Mouse (Mus musculus) NIH3T3 (cell line): Measurements from ENCODE around the gene Gga3.

Experiments
- DNase-seq: peaks from one replicate; pipeline ENCODE4 v3.0.0-alpha.2; 2012; ENCODE audit warnings: low read depth

Gene Gga3

DNA sequence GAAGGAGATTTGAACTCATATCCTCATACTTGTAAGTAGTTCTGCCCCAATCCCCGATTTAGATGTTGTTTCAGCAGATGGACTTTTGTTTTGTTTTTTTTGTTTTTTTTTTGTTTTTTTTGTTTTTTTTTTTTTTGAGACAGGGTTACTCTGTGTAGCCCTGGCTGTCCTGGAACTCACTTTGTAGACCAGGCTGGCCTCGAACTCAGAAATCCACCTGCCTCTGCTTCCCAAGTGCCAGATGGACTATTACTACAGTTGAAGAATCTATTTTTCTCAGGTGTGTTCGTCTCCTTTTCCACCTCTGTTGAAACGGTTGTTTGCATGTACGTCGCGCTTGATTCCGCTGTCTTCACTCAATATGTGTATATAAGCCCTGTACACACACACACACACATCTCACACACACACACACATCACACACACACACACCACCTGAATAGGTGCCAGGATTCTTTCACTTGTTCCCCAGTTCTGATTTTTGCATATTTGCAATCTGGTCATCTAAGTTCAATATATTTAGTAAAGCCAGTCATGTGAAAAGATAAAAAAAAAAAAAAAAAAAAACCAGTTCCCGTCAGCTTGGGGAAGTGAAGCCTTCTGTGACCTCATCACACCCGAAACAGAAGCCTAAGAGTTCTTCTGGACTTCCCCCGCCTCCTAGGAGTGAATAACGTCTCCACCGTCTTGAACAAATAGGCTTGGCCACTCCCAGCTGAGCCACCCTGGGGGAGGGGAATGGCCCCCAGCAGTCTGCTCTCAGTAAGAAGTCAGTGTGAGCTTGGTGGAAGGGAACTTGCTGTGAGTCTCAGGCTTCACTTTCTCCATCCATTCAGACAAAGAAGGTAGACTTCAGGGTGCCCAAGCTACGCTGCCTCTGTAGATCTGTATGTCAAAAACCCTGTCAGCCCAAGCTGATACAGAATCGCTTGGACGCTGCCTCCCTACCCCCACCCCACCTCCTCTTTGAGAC is 27.0 kb upstream of the Gga3 start:
- DNase-seq: peak; percentile 84

DNA sequence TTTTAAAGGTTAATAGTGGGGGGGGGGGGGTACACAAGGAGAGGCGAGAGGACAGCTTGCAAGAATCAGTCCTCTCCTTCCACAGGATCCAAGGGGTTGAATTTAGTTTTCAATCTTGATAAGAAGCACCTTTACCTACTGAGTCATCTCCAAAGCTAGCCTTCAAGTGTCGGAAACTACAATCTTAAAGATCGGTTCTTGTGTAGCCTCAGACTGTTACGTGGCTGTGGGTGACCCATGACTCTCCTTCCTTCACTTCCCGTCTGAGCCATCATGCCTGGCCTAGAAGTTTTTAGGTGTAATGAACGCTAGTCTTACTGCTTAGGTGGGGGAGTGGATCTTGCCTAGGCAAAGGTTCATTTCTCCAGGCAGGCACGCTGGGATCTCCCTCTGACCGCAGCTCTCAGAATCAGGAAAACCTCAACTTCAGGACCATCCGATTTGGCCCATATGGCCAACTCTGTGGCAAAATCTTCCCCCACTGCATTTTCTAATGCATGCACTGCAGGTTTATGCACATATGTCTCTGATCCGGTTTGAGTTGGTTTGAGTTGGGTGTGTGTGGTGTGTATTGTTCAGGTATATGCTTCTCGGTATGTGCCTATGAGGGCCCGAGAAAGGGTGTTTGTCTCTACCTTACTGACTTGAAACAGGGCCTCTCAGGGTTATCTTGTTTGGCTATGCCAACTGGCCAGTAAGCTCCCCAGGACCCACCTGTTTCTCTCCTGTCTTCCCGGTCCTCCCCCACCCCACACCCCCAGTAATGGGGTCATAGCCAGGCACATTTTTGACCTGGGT is 26.1 kb upstream of the Gga3 start:
- no peak for DNase-seq

DNA sequence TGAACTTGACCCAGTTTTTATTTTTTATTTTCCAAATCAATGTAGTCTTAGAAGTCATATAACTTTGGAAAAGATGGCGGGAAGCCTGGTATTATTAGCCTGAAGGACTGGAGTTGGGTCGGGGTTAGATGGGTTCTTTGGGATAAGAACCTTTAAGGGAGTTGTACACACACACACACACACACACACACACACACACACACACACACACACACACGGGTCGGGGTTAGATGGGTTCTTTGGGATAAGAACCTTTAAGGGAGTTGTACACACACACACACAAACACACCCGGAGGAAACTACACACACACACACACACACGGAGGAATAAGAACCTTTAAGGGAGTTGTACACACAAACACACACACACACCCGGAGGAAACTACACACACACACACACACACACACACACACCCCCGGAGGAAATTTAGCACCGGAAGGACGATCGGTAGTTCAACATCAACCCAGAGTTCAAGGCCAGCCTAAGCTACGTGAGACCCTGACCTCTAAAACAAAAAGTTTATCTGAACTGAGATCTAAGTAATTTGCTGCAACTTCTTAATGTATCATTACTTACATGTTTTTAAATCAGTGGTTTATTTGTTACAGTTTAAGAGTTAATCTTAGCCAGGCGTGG is 24.7 kb upstream of the Gga3 start:
- no peak for DNase-seq

DNA sequence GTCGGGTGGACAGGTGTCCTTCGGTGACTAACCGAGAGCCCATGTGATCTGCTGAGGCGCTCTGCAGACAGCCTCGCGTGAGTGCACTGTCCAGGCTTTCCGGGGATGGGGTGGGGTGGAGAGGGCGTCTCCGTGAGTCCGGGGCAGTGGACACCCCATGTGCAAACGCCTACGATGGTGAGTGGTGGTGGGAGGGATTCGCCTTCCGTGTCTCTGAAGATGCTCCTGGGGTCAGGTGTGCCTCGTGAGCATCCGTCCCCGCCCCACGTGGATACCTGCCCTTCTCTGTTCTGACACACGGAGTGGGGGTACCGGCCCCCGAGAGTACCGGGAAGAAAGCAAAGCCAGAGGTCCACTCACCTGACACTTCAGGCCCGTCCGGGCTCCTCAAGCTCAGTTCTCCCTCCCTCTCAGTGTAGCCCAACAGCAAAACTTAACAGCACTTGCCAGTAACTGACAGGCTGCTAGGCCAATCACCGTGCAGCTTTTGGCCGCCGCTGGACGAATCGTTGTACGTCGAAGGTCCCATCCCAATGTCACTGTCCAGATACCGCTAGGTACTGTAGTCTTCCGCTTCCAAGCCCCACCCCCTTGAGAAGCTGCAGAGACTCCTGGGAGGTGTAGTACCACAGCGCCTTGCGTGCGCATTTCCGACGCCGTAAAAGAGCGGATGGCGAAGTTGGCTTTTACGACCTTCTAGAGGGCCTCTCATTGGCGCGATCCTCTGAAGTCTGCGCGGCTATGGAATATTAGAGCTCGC is 24.0 kb upstream of the Gga3 start, which contains the start of gene Slc25a19:
TSS of gene Slc25a19 (minus strand) at position 591 of the 760 bp plus-strand sequence.
- DNase-seq: peak; percentile 100

DNA sequence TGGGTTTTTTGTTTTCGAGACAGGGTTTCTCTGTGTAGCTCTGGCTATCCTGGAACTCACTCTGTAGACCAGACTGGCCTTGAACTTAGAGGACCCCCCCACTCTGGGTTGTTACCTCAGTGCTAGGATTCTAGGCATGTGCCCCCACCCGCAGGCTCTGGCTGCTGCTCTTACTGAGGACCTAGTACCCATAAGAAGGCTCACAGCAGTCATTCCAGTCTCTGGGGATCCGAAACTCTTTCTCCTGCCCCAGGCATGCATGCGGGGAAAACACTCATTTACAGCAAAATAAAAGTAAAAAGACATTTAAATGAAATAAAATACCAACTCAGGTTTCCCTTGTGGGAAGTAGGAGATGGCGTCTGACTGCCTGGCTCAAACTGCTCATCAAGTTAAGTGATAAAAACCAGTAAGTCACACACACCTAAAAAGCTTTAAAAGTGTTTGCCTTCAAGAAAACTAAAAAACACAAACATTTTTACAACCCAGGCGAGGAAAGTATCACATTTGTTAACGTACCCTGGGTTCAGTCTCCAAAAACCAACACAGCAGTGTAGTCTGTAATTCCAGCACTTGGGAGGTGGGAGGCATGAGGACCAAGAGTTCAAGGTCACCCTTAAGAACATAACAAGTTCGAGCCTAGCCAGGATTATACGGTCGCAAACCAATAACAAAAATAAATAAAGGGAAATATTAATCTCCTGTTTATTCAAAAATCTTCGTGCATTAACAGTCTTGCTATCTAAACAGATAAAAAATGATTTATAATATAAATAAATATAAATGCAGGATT is 23.2 kb upstream of the Gga3 start:
- DNase-seq: no peak

DNA sequence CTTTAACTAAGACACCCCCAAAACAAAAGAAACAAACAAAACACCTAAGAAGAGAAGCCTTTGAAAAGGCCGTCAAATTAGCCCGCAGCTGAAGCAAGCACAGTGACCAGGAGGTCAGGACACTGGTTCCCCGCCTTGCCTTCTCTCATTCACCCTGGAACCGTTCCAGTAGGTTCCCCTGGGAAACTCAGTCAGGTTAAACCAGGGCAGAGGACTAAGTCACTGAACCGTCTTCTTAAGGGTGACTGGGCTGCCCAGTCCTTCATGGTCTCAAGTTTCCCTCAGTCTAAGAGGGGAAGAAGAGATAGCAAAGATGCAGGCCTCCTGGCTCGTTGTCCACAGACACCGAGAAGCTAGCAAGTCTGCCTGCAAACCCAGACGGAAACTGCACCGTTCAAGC is 22.0 kb upstream of the Gga3 start:
- no peak for DNase-seq

DNA sequence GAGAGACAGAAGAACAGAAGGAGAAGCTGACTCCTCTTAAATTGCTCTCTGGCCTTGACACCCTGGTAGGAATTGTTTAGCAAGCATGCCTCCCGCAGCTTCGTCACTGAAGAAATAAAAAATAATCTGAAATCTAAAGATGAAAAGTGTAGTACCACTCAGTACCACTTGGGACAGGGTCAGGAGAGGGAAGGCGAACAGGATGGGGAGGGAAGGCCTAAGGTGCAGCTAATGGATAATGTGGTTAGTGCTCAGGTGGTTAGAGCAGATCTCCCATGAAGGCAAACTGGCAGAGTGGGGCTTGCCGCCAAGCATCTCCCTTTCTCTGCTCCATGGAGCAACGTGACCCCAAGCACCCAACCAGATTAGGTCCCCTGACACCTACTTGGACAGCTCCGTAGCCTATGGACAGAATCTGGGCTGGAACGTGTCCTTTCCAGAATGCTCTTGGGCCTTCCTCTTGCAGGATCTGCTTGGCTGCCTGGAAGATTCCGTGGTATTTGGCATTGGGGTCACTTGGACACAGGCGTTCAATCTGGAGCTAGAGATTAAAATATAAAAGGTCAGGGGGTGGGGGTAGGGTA is 19.7 kb upstream of the Gga3 start:
- peak; percentile 55 for DNase-seq

DNA sequence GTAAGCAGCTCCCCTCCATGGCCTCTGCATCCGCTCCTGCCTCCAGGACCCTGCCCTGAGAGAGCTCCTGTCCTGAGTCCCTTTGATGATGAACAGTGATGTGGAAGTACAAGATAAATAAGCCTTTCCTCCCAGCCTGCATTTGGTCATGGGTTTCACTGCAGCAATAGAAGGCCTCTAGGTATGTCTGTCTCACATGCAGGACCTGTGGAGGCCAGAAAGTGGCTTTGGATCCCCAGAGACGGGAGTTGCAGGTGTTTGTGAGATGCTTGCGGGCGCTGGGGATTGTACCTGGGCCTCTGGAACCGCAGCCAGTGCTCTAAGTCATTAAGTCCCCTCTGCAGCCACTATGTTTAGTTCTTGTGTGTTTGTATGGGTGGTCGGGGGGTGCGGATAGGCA is 16.1 kb upstream of the Gga3 start:
- DNase-seq: no peak

DNA sequence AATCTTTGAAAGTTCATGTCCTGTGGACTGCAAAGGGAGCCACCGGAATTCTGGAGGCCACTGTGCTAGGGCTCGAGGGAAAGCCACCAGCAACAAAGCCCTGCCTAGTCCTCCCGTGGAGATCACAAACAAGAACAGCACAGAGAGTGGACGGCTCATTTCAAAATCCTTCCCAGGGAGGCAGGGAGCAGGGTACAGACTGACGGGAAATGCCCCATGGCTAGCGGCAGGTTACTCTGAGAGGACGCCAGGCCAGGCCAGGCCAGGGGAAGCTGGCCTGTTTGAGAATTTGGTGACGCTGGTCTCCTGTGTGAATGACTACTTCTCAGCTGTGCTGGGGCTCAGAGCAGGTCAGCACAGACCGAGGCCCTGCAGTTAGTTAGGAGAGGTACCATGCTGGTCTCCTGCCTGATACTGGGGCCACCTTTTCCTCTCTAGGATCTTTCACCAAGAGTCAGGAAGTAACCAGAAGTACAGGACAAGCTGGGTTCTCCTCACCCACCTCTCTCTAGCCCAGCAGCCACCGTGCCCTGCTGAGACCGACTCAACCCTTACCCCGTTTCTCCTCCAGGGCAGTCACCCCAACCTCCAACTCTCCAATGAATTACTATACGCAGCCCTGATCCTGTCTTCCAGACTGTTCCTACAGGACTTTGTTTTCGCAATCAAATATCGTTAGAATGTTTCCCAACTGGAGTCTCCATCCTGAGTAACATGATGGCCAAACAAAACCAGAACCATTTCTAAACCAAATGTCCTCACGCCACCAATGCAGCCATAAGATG is 15.1 kb upstream of the Gga3 start:
- DNase-seq: no peak

DNA sequence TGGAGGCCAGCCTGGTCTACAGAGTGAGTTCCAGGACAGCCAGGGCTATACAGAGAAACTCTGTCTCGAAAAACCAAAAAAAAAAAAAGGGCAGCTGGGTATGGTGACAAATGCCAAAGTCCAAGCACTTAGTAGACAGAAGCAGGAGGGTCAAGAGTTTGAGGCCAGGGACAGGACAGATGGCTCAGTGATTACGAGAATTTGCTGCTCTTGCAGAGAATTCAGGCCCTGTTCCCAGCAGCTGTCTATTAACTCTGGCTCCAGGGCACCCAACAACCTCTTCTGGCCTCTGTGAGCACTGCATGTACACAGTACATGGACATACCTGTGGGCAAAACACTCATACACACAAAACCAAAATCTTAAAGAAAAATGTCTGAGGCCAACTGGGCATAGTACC is 14.2 kb upstream of the Gga3 start:
- DNase-seq: no peak

DNA sequence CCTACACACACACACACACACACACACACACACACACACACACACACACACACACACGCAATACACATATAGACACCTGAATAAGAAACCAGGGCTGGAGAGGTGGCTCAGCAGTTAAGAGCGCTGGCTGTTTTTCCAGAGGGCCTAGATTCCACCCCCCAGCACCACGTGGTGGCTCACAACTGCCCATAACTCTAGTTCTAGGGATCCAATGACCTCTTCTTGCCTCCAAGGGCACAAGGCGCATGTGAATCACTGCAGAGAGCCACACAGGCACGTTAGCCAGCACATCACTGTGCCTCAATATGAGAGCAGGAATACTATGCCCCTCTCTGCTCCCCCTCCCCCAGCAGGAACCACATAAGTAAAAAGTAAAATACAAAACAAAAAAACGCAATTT is 13.0 kb upstream of the Gga3 start:
- no peak for DNase-seq

DNA sequence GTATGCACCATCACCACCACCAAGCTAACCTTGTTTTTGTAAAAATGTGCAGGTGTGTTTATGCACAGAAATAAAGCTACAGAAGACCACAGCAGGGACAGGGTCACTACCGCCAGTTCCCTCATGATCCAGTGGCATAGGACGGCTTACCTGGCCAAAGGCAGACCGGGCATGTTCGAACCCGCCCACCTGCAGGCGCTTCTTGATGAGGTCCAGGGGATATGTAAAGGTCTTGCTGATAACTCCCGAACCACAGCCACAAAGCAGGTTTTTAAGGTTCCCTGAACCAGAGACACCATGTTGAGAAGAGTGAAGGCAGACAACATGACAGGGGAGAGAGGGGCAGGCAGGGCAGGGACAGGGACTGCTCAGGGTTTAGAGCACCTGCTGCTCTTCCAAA is 12.5 kb upstream of the Gga3 start:
- no peak for DNase-seq

DNA sequence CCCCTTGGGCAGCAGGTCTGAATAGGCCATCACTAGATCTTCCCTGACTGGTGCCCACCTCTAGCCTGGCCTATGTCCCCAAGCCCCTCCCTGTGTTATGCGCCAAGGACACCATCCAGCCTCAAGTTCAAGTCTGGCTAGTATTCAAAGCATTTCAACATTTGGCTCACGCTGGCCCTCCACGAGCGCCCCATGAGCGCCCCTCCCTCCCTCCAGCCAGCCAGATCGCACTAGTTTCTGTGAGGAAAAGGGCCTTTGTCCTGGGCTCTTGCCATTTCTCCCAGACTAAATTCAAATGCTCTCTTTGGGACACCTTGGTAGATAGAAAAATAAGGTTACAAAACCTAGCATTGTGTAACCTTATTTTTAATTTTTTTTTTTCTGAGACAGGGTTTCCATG is 12.0 kb upstream of the Gga3 start:
- no peak for DNase-seq

DNA sequence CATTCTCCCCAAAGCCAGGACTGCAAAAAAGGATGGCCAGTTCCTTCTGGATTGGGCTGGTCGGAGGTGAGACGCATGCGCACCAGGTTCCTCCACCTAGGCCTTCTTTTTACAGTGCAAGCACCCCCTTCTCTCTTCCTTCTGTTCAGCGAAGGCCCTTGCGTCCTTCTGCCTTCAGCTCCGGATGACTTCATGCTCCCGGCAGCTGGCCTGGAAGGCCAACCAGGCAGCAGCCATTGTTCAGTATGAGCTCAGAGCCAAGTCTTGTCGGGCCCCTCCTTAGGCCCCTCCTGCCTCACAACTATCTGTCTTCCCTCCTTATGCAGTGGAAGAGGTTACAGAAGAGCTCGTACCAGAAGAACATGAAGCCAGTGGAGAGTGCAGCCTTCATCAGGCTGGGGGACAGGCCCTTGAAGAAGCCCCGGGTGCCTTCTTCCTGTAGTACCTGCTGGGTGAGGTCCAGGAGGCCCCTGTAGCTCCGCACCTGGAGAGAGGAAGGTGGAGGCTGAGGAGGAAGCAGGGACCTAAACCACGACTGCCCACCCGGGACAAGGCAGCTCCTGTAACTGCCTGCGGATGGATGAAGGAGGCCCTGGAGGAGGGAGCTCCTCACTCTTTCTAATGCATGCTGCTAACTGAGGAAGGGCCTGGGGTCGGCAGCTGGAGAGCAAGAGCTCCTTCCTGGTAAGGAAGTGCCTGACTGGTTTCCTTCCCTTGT is 11.4 kb upstream of the Gga3 start:
- no peak for DNase-seq

DNA sequence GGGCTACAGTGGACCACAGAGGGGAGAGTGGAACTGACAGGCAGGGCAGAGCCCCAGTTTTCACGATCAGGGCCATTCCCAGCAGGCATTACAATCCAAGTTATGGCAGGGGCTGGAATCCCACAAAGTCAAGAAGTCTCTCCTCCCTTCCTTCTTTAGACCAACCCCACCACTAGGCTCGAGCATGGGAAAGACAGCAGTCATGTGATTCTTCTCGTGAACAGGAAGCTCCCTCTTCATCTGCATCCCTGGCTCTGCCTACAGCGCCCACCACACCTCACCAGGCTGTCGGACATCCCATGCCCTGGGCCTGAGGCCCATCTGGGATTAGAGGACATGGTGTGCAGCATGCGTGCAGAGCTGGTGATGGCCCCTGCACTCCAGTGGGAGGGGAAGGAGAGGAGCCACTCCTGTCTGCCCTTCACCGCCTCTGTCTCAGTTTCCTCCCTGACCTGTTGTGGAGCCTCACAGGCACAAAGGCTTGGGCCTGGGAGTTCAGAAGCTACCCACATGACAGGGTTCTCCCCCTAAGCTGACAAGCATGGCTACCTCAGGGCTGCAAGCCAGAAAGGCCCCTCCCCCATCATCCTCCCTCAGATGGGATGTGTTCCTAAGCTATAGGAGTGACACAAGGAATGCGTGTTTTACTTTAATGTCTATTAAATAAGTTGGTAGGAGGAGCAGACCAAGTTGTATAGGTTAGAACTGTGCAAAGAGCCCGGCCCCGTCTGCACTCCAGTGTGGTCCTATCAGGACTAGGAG is 10.7 kb upstream of the Gga3 start:
- no peak for DNase-seq

DNA sequence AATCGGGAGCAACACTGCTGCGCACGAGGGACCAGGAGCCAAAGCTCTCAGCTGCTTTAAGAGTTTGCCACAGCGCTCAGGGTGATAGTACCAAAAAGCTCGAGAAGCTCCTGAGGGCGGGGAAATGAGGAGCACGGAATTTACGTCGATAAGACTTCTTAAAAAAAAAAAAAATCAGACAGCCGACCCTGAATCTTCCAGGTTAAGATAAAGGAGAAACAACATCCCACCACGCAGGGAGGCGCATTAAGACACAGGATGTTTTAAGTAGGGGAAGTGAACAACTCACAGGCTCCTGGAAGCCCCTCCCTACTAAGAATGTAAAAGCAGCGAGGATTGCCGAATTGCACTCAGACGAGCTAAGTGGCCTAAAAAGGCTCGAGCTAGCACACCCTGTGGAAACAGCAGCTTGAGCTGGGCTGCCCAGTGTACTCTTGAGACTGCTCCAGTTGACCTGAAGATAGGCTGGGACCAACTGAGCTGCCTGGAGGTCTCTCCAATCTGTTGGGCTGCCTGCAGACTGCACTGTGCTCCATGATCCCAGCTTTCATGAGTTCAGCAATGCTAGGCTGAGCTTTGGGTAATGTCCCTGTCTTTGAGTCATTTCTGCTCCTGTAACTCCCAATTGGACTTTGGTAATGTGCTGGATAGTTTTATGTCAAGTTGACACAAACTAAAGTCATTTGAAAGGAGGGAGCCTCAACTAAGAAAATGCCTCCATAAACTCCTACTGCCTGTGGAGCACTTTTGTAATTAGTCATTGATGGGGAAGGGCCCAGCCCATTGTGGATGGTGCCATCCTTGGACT is 9.5 kb upstream of the Gga3 start:
- DNase-seq: peak; percentile 66

DNA sequence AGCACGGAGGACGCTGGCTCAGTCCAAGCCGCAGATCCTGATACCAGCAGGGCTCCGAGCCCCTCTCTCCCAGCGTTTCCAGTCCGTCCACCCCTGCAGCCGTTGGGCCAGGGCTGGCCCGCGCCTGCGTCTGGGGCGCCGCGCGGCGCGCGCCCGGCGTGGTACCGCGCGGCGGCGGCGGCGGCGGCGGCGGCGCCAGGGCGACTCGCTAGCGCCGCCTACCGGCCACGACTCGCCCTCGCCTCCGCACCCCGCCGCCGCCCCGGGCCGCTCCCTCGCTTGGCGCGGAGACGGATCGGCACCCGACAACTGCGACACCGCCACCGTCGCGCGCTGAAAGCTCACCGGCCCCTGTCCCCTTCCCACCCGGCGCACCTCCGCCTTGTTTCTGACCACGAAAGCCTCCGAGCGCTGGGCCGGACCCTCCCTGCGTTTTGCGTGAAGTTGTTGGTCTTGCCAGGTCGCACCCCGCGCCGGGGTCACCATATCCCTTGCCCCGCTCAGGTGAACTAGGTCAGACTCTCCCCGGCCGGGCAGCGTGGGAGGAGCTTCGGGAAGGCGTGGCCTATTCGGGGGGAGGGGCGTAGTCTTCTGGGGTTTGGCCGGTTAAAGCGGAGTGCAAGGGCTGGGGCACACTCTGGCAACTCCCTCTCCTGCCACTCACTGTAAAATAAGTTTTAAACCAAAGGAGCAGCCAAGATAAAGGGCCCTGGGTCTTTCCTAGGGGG is 8.7 kb upstream of the Gga3 start, which contains the start of gene Mif4gd:
TSS of gene Mif4gd (minus strand) at position 560 of the 728 bp plus-strand sequence.
- DNase-seq: peak; percentile 92
